7 mouse cellular contexts compared by ENCODE assay signal in genomic region chr5:110342648-110343284, GRCm38 (mm10). TPM values are rescaled to one million over a fixed set of nuclear protein-coding genes. Genes with fewer than 3 reads are reported as not detected.
DNase-seq lines count a peak whose midpoint lies in the region; ATAC-seq and TF ChIP-seq lines count a peak whose summit lies in the region.

TSS of gene P2rx2 (minus strand) at chr5:110343212.

- peak; percentile 83 for DNase-seq in R1 (ENCODE audit: low read depth, low spot score)
- DNase-seq in adrenal gland, postnatal 25 days: peak; percentile 70
- DNase-seq in forebrain, embryonic 14.5 days (ENCODE audit: low spot score): peak; percentile 53
- DNase-seq in induced T-regulatory cell, adult 2 months (ENCODE audit: low read depth): peak; percentile 41
- DNase-seq in midbrain, postnatal 0 days (ENCODE audit: low spot score): peak; percentile 13
- peak; percentile 28 to 58 for DNase-seq in urinary bladder, postnatal 36 days (ENCODE audit: low spot score in 2 of 2)

- peak within 1 kb of the TSS; percentile 93 for H3K4me2 ChIP-seq in forebrain, embryonic 14.5 days (ENCODE audit: low read length)
- peak within 1 kb of the TSS; percentile 65 for H3K4me2 ChIP-seq in liver, embryonic 12.5 days
- H3K4me2 ChIP-seq in midbrain, postnatal 0 days (ENCODE audit: low read depth, low read length, poor library complexity, severe bottlenecking): peak within 1 kb of the TSS; percentile 82

- 0 out of 2 replicates have a peak, but pooled peaks cover 12% of the 10 kb centered on the region for H3K27me3 ChIP-seq in forebrain, embryonic 14.5 days (replicated peaks; ENCODE audit: control insufficient read depth, insufficient read depth, low read length)
- peaks cover 65% of the 10 kb centered on the region for H3K27me3 ChIP-seq in liver, embryonic 12.5 days (replicated peaks)
- no peaks in the 10 kb centered on the region for H3K27me3 ChIP-seq in midbrain, postnatal 0 days (ENCODE audit: insufficient read depth, low read length)

- H3K27ac ChIP-seq in forebrain, embryonic 14.5 days (ENCODE audit: low read depth, low read length): no peak within 1 kb of the TSS
- no peak within 1 kb of the TSS for H3K27ac ChIP-seq in liver, embryonic 12.5 days
- H3K27ac ChIP-seq in midbrain, postnatal 0 days (ENCODE audit: low read depth, low read length): no peak within 1 kb of the TSS

- peaks cover 9% of the 10 kb centered on the region for H3K4me1 ChIP-seq in forebrain, embryonic 14.5 days (ENCODE audit: control insufficient read depth, insufficient read depth, low read length)
- peaks cover 11% of the 10 kb centered on the region for H3K4me1 ChIP-seq in liver, embryonic 12.5 days
- H3K4me1 ChIP-seq in midbrain, postnatal 0 days (ENCODE audit: insufficient read depth, low read length): peaks cover 4% of the 10 kb centered on the region; the same call in 1 of the 2 replicates

- H3K36me3 ChIP-seq in forebrain, embryonic 14.5 days (ENCODE audit: control insufficient read depth, insufficient read depth, low read length): 0 out of 2 replicates have a peak, but pooled peaks cover 4% of the 10 kb centered on the region
- H3K36me3 ChIP-seq in liver, embryonic 12.5 days: peaks cover 14% of the 10 kb centered on the region
- no peaks in the 10 kb centered on the region for H3K36me3 ChIP-seq in midbrain, postnatal 0 days (ENCODE audit: insufficient read depth, low read length)

- WGBS in forebrain, embryonic 14.5 days: 1% methylated on average over 43 of the region's 43 CpGs
- WGBS in liver, embryonic 12.5 days (ENCODE audit: insufficient replicate concordance): 4% methylated on average over 43 of the region's 43 CpGs
- WGBS in midbrain, postnatal 0 days: 1% methylated on average over 43 of the region's 43 CpGs

- peak; percentile 82 for ATAC-seq in forebrain, embryonic 14.5 days
- ATAC-seq in liver, embryonic 12.5 days: peak; percentile 40
- ATAC-seq in midbrain, postnatal 0 days (ENCODE audit: low FRiP score): peak; percentile 67

- no peaks in the 10 kb centered on the region for H3K9me3 ChIP-seq in forebrain, embryonic 14.5 days (replicated peaks; ENCODE audit: control insufficient read depth, low read length)
- H3K9me3 ChIP-seq in liver, embryonic 12.5 days (replicated peaks): no peaks in the 10 kb centered on the region
- H3K9me3 ChIP-seq in midbrain, postnatal 0 days (ENCODE audit: low read length): no peaks in the 10 kb centered on the region

- TF ChIP-seq CTCF in midbrain, postnatal 0 days (IDR thresholded peaks at IDR 0.05): no peak

- peak within 1 kb of the TSS; percentile 50 for H3K4me3 ChIP-seq in forebrain, embryonic 14.5 days (ENCODE audit: low read depth, low read length)
- peak within 1 kb of the TSS; percentile 45 for H3K4me3 ChIP-seq in liver, embryonic 12.5 days
- H3K4me3 ChIP-seq in midbrain, postnatal 0 days (ENCODE audit: low read depth, low read length): peak within 1 kb of the TSS; percentile 52

- H3K9ac ChIP-seq in forebrain, embryonic 14.5 days (ENCODE audit: low read length): peak within 1 kb of the TSS; percentile 70
- no peak within 1 kb of the TSS for H3K9ac ChIP-seq in liver, embryonic 12.5 days
- peak within 1 kb of the TSS; percentile 74 for H3K9ac ChIP-seq in midbrain, postnatal 0 days (replicated peaks; ENCODE audit: low read length, poor library complexity, severe bottlenecking)

RNA-seq across cellular contexts. Expression of gene P2rx2, which starts in this region (rescaled TPM):
- 0.55 TPM in 1 of 2 replicates, not detected in the other for total RNA-seq in adrenal gland, postnatal 25 days (2021)
- 5.9 and 6.4 TPM in 2 replicates for polyA plus RNA-seq in forebrain, embryonic 14.5 days (2014; fragmentation: Nextera tagmentation; extraction: Ambion mirVana)
- 0.06 TPM in 1 of 2 replicates, not detected in the other for polyA plus RNA-seq in liver, embryonic 12.5 days (2016; fragmentation: Nextera tagmentation; extraction: Ambion mirVana)
- 10.6 and 11.9 TPM in 2 replicates for total RNA-seq in midbrain, postnatal 0 days (2014; rRNA removed)
- 10.7 and 13.4 TPM in 2 replicates for polyA plus RNA-seq in midbrain, postnatal 0 days (2015; fragmentation: Nextera tagmentation; extraction: Ambion mirVana)

Comparison
In these comparisons a context has a peak if more than half of its experiments do, and no peak if none do; other contexts are left out.
1. Peak in DNase-seq in adrenal gland, postnatal 25 days; RNA of the gene not detected or under 1 TPM.
2. Peak in ATAC-seq, H3K4me3 ChIP-seq and H3K4me2 ChIP-seq in liver, embryonic 12.5 days; RNA of the gene not detected or under 1 TPM.
3. DNase-seq: peak in every context shown above with its lines; median percentile 83 in R1; 70 in adrenal gland, postnatal 25 days; 53 in forebrain, embryonic 14.5 days; 43 in urinary bladder, postnatal 36 days; 41 in induced T-regulatory cell, adult 2 months; 13 in midbrain, postnatal 0 days.